Mouse (Mus musculus) midbrain, postnatal 0 days (tissue): ENCODE measurements around the gene Cc2d1a. TPM values are rescaled to one million over a fixed set of nuclear protein-coding genes. Genes with fewer than 3 reads are reported as not detected.

Source experiments
- ATAC-seq: fragments of 200-750 bp; cut with Nextera tagmentation; 2 replicates; pipeline ENCODE4 v1.8.0; 2017; ENCODE audit warnings: moderate number of reproducible peaks, mild to moderate bottlenecking, moderate TSS enrichment, moderate library complexity; ENCODE audit not compliant: low FRiP score
- DNase-seq: peaks from one replicate; pipeline ENCODE4 v3.0.0-alpha.2; 2015; ENCODE audit warnings: low spot score
- H3K27ac ChIP-seq: fragments of 300-500 bp; sonication (generic); 2 replicates; pipeline ENCODE4 v1.5.1; 2014; ENCODE audit warnings: low read depth, mild to moderate bottlenecking, low read length, mixed read lengths
- H3K27me3 ChIP-seq: fragments of 300-500 bp; sonication (generic); 2 replicates; pipeline ENCODE4 v1.6.1; 2014; ENCODE audit warnings: low read length, control low read depth, mixed read lengths; ENCODE audit not compliant: insufficient read depth
- H3K36me3 ChIP-seq: fragments of 300-500 bp; sonication (generic); 2 replicates; pipeline ENCODE4 v1.6.1; 2014; ENCODE audit warnings: low read length, control low read depth, mixed read lengths; ENCODE audit not compliant: insufficient read depth
- H3K4me1 ChIP-seq: fragments of 300-500 bp; sonication (generic); 2 replicates; pipeline ENCODE4 v1.6.1; 2014; ENCODE audit warnings: mild to moderate bottlenecking, control low read depth, antibody characterized with exemption, low read length, mixed read lengths; ENCODE audit not compliant: insufficient read depth
- H3K4me2 ChIP-seq: fragments of 300-500 bp; sonication (generic); 2 replicates; pipeline ENCODE4 v1.6.1; 2014; ENCODE audit warnings: low read depth, mild to moderate bottlenecking, low read length, mixed read lengths; ENCODE audit not compliant: poor library complexity, severe bottlenecking
- H3K4me3 ChIP-seq: fragments of 300-500 bp; sonication (generic); 2 replicates; pipeline ENCODE4 v1.5.1; 2014; ENCODE audit warnings: low read depth, mild to moderate bottlenecking, low read length, moderate library complexity
- H3K9ac ChIP-seq: fragments of 300-500 bp; sonication (generic); replicated peaks from 2 replicates; pipeline ENCODE4 v1.6.1; 2014; ENCODE audit warnings: mild to moderate bottlenecking, low read length, moderate library complexity, mixed read lengths; ENCODE audit not compliant: poor library complexity, severe bottlenecking
- H3K9me3 ChIP-seq: fragments of 300-500 bp; sonication (generic); 2 replicates; pipeline ENCODE4 v1.6.1; 2016; ENCODE audit warnings: low read length, control low read depth
- CTCF ChIP-seq: IDR thresholded peaks from 2 replicates; pipeline ENCODE4 v1.5.1; 2016; ENCODE audit warnings: antibody characterized with exemption, mild to moderate bottlenecking
- WGBS: fragments of 180-500 bp; shearing (Covaris S2); extraction: QIAGEN DNeasy Blood & Tissue Kit; methylation state at CpG from one replicate; pipeline ENCODE4 v1.1.7; 2014; 5-methylcytosine and 5-hydroxymethylcytosine counted together
- polyA plus RNA-seq: library from polyadenylated mRNA; unstranded; fragments of >200 nt; fragmentation: Nextera tagmentation; extraction: Ambion mirVana; gene quantifications from 2 replicates; pipeline ENCODE4 v1.2.1, GENCODE M21; 2015
- total RNA-seq: library from RNA; depleted of rRNA; stranded (reverse); fragments of >200 nt; gene quantifications from 2 replicates; pipeline ENCODE4 v1.2.3, GENCODE M21; 2014

The Cc2d1a gene
- total and polyA plus RNA-seq, 2 experiments from 2014 or later, result 65.9 to 101 TPM

DNA sequence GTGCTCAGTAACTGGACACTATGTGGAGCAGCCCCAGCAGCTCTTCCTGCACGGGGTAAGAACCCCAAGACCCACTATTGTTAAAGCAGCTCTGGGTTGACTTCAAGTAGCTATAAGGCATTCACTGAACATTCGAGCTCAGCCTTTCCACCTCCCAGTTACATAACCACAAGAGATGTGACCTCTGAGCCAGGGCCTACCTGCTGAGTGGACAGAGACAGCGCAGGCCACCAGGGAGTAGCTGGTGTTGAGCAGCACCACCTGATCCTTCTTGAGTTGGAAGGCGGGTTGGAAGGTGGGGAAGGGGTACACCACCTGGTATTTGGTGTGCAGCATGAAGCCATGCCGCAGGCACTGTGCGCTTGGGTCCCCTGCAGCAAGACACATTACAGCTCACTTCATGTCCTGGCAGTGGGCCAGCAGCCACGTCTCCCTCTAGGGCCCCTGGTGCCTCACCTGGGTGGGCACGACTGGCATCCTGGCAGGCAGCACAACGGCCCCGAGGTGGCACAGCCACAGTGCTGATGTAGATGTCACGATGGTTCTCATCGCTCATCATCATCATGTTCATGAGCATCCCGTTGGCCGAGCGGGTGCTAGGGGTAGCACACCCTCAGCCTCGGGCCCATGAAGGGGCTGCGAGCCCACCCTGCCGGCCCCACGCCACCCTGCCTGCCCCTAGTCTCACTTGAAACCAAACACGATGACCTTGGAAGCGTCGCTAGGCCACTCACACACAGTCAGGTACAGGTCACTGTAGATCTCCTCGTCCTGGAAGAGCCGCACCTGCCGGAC is 46.1 kb downstream of the Cc2d1a start:
- no peak overlapping the region for H3K4me2 ChIP-seq
- no peak for TF ChIP-seq CTCF

GRCm38 (mm10) chr8:84098376-84098775 is 49.4 kb downstream of the Cc2d1a start:
- H3K36me3 ChIP-seq, result peaks cover 60% of the 10 kb centered on the region
- no peak for TF ChIP-seq CTCF
- H3K4me1 ChIP-seq, result peaks cover 8% of the 10 kb centered on the region
- WGBS, result 95% methylated on average over 7 of the region's 7 CpGs
- no peak overlapping the region for H3K4me3 ChIP-seq
- H3K9ac ChIP-seq, result no peak overlapping the region
- ATAC-seq, result no peak
- no peak for DNase-seq
- no peak overlapping the region for H3K4me2 ChIP-seq
- no peak overlapping the region for H3K27ac ChIP-seq
- H3K27me3 ChIP-seq, result no peaks in the 10 kb centered on the region
- H3K9me3 ChIP-seq, result no peaks in the 10 kb centered on the region

More for the DNA sequence above, 46.1 kb downstream of the Cc2d1a start:
- Histone ChIP-seq H3K27me3 (no peaks in the 10 kb centered on the region), H3K36me3 (peaks cover 33% of the 10 kb centered on the region), H3K9me3 (no peaks in the 10 kb centered on the region), H3K4me1 (peaks cover 12% of the 10 kb centered on the region), H3K9ac (no peak overlapping the region), H3K27ac (no peak overlapping the region), H3K4me3 (no peak overlapping the region)
- DNase-seq (no peak), ATAC-seq (no peak)
- WGBS, result 91% methylated on average over 25 of the region's 25 CpGs

GRCm38 (mm10) chr8:84096061-84096460 is 51.7 kb downstream of the Cc2d1a start:
- Histone ChIP-seq H3K4me2 (no peak overlapping the region), H3K4me3 (no peak overlapping the region), H3K9me3 (no peaks in the 10 kb centered on the region), H3K27me3 (no peaks in the 10 kb centered on the region), H3K9ac (no peak overlapping the region), H3K4me1 (no peaks in the 10 kb centered on the region), H3K36me3 (peaks cover 69% of the 10 kb centered on the region), H3K27ac (no peak overlapping the region)
- WGBS, result 69% methylated on average over 8 of the region's 8 CpGs
- DNase-seq, result no peak
- 0 out of 2 replicates have a peak, but pooled peaks have one; percentile 3 for ATAC-seq
- no peak for TF ChIP-seq CTCF

DNA sequence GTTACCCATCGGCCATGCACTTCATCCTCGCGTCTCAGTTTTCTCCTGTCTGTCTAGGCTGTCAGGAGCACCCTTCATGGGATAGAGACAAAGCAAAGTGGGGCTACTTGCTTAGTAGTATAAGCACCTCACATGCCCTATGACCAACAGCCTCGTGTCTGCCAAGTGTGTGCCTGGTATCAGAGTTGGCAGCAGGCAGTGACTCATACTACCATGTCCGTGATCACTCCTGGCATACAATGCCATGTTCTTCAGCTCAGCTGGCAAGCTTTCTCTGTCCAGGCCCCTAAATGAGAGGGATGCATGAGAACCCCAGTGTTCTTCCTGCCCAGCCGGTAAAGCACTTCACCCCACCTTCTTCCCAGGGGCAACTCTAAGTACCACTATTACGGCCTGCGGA is 57.2 kb downstream of the Cc2d1a start:
- H3K27ac ChIP-seq, result no peak overlapping the region
- H3K9me3 ChIP-seq, result no peaks in the 10 kb centered on the region
- H3K4me2 ChIP-seq, result no peak overlapping the region
- no peak overlapping the region for H3K4me3 ChIP-seq
- no peak overlapping the region for H3K9ac ChIP-seq
- DNase-seq (no peak), ATAC-seq (no peak)
- TF ChIP-seq CTCF, result no peak
- H3K27me3 ChIP-seq, result no peaks in the 10 kb centered on the region
- peaks cover 80% of the 10 kb centered on the region for H3K36me3 ChIP-seq
- no peaks in the 10 kb centered on the region for H3K4me1 ChIP-seq
- whole genome bisulfite sequencing, result 90% methylated on average over 8 of the region's 8 CpGs

- Histone ChIP-seq H3K4me2 (no peak overlapping the region), H3K27me3 (no peaks in the 10 kb centered on the region), H3K27ac (no peak overlapping the region), H3K36me3 (peaks cover 80% of the 10 kb centered on the region), H3K4me3 (no peak overlapping the region), H3K4me1 (no peaks in the 10 kb centered on the region), H3K9me3 (no peaks in the 10 kb centered on the region), H3K9ac (no peak overlapping the region)
- TF ChIP-seq CTCF, result no peak
- no peak for ATAC-seq
- 87% methylated on average over 9 of the region's 9 CpGs for WGBS
- no peak for DNase-seq
Measured at GRCm38 (mm10) chr8:84089277-84089676, 58.5 kb downstream of the Cc2d1a start.

- no peaks in the 10 kb centered on the region for H3K27me3 ChIP-seq
- H3K4me3 ChIP-seq, result no peak overlapping the region
- ATAC-seq, result no peak
- DNase-seq, result no peak
- no peak overlapping the region for H3K9ac ChIP-seq
- 96% methylated on average over 14 of the region's 14 CpGs for WGBS
- peaks cover 81% of the 10 kb centered on the region for H3K36me3 ChIP-seq
- H3K9me3 ChIP-seq, result no peaks in the 10 kb centered on the region
- no peak for TF ChIP-seq CTCF
- H3K4me2 ChIP-seq, result no peak overlapping the region
- H3K27ac ChIP-seq, result no peak overlapping the region
- no peaks in the 10 kb centered on the region for H3K4me1 ChIP-seq
Measured at GRCm38 (mm10) chr8:84087821-84088220, 59.9 kb downstream of the Cc2d1a start.
